Mouse (Mus musculus): ENCODE results near the gene Arid1b.

- TF ChIP-seq CTCF (conservative IDR thresholded peaks at IDR 0.05; ENCODE audit: low read length) (no peak), POU5F1 (IDR thresholded peaks at IDR 0.05; ENCODE audit: borderline replicate concordance, low read length) (no peak)
Observed at GRCm38 (mm10) chr17:5129606-5130005, 135.5 kb downstream of the Arid1b start.

Data from E14TG2a.4 (cell line).